Mouse (Mus musculus) testis, adult 10 weeks (tissue): Measurements from ENCODE around the gene Ell2. TPM values are rescaled to one million over a fixed set of nuclear protein-coding genes. Genes with fewer than 3 reads are reported as not detected.

Experiments used
- polyA plus RNA-seq: library from polyadenylated mRNA; stranded (reverse); fragments of 350-450 nt; fragmentation: Illumina TruSeq; extraction: RNeasy Lipid Tissue Mini Kit (QIAGEN cat#74804); gene quantifications from one replicate; pipeline ENCODE4 v1.2.3, GENCODE M21; 2014; ENCODE audit warnings: low read depth, low replicate concordance

Ell2 gene
- polyA plus RNA-seq, result 170 TPM

GRCm38 (mm10) chr13:75706457-75706856 lies at the start of gene Ell2:
Ell2 (plus strand) TSS chr13:75706757.

Other genes starting within 250 kb of the Ell2 start
- gene Glrx, start 133.1 kb downstream of the Ell2 start, polyA plus RNA-seq, result 4.1 TPM
- 30.7 TPM for gene Rhobtb3, start 237.2 kb downstream of the Ell2 start, polyA plus RNA-seq